Mouse (Mus musculus) frontal cortex, postnatal 10 days (tissue): ENCODE data around the gene Emsy.
A peak's percentile ranks its signal among the peaks of the same experiment; 100 is the strongest.

Experiments
- DNase-seq, 2 experiments: peaks; one replicate each; pipeline ENCODE4 v3.0.0; 2022; ENCODE audit warnings: low spot score in 2 of 2, mixed read lengths in 1 of 2

The Emsy gene

GRCm38 (mm10) chr7:98656531-98657221 lies at the start of gene Emsy:
Gene Emsy, minus strand, starts transcription at chr7:98656783.
- peak; percentile 94 to 96 for DNase-seq

DNA sequence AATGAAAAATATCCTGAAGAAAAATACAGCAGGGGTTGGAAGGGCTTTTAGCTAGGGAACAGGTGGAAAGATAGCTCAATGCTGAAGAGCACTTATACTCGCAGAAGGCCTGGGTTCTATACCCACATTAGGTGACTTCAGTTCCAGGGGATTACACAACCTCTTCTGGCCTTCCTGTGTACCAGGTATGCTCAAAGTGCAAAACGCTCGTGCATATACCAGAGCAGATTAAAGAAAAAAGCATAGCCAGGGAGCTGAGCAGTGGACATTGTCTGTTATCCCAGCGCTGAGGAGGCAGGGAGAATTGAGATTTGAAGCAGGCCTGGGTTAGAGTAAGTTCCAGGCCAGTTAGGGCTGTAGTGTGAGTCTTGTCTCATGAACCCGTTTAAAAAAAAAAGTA lies 47.7 kb upstream of the Emsy start:
- DNase-seq, result no peak

DNA sequence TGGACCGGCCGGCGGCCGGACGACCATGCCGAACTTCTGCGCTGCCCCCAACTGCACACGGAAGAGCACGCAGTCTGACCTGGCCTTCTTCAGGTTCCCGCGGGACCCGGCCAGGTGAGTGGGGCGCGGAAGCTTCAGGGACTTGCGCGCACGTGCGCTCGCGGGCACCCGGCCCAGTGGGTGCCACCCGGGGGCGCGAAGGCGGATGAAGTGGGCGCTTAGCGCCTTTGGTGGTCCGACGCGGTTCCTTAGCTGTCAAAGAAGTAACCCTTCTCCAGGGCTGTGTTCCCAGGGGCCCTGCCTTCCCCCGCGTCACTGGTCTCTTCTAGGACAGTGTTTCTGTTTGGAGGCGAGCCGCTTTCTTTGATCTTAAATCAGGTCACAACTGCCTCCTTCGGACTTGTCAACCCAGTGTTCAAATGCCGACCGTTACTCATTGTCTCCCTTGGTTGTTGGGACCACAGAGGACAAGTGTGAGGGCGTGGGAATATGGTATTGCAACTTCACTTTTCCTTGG lies 46.8 kb upstream of the Emsy start:
- DNase-seq, result peak; percentile 27 to 45

GRCm38 (mm10) chr7:98702283-98703240 lies 46.0 kb upstream of the Emsy start, which contains the start of gene Thap12:
Gene Thap12, plus strand, starts transcription at chr7:98703103.
- peak; percentile 99 for DNase-seq

GRCm38 (mm10) chr7:98701771-98702170 lies 45.2 kb upstream of the Emsy start:
- DNase-seq, result no peak

DNA sequence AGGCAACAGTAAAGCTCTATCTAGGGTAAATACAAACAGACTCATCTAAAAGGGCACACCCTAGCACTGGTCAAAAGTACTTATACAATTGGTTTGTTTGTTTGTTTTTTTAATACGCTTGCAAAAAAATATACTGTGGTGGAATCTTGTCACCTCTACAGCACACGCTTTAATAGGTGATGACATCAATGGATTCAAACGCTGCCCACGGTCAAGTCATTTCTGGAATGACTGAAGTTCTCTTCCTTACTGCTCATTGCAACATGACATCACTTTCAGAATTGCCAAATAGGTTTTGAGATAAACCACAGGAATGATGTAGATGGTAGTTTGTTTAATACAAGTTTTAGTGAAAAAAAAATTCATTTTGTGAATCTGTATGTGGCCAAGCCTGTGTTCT lies 42.0 kb upstream of the Emsy start:
- DNase-seq, result no peak

DNA sequence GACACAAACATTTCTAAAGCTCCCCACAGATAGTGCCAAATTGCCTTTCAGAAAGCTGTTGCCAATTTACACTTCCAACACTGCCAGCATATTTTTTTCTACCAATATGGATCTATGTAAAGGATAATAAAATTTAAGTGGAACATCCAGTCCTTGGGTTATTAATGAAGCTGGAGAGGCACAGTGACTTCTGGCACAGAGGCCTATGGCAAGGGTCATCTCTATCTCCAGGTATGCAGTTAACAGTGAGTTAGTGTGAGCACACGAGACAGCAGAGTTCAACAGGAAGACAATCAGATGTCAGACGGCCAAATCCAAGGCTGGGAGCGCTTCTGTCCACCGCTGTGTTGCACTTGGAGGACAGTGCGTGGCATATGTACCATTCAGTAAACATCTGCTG lies 41.5 kb upstream of the Emsy start:
- no peak for DNase-seq

GRCm38 (mm10) chr7:98697496-98697895 lies 40.9 kb upstream of the Emsy start:
- DNase-seq, result no peak

DNA sequence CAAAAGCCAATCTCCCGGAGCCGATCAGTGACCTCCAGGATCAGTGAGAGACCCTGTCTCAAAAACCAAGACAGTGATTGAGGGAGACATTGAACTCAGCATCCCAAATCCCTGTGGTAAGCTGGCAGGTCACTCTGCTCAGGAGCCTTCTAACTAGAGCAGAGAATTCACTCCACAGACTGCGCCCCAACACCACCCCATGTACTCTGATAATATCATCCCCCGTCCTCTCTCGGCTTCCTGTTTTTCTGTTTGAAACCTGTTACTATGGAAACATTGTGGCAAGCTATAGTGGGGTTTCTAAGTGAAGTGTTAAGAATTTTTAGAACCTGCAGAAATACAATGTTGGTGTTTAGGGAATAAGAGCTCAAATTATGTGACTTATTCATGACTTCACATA lies 37.5 kb upstream of the Emsy start:
- no peak for DNase-seq

GRCm38 (mm10) chr7:98692761-98693546 lies 36.4 kb upstream of the Emsy start:
- no peak for DNase-seq

- no peak for DNase-seq
Measured at GRCm38 (mm10) chr7:98690831-98691230, 34.2 kb upstream of the Emsy start.

- no peak for DNase-seq
Measured at GRCm38 (mm10) chr7:98690126-98690525, 33.5 kb upstream of the Emsy start.

GRCm38 (mm10) chr7:98685895-98686294 lies 29.3 kb upstream of the Emsy start:
- no peak for DNase-seq

DNA sequence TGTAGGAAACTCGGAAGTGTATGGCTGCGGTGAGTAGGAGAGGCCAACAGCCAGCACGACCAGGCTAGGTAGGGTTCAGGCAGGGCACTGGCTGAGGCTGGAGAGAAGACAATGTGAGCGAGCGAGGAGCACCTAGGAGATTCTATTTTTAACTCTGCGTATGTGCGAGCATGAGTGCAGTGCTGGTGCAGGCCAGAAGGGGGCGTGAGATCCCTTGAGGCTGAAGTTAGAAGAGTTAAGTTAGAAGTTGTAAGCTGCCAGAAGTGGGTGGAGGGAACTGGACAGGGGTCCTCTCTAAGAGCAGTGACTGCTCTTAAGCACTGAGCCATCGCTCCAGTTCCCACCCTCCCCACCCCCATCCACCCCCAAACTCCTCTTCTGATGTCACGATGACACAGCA lies 26.2 kb upstream of the Emsy start:
- DNase-seq, result no peak

GRCm38 (mm10) chr7:98680691-98681090 lies 24.1 kb upstream of the Emsy start:
- no peak for DNase-seq

- DNase-seq, result no peak
Measured at GRCm38 (mm10) chr7:98678441-98678840, 21.9 kb upstream of the Emsy start.

GRCm38 (mm10) chr7:98677511-98677910 lies 20.9 kb upstream of the Emsy start:
- DNase-seq, result no peak

GRCm38 (mm10) chr7:98674344-98674743 lies 17.8 kb upstream of the Emsy start:
- no peak for DNase-seq

- no peak for DNase-seq
Measured at GRCm38 (mm10) chr7:98672241-98672955, 15.8 kb upstream of the Emsy start.

DNA sequence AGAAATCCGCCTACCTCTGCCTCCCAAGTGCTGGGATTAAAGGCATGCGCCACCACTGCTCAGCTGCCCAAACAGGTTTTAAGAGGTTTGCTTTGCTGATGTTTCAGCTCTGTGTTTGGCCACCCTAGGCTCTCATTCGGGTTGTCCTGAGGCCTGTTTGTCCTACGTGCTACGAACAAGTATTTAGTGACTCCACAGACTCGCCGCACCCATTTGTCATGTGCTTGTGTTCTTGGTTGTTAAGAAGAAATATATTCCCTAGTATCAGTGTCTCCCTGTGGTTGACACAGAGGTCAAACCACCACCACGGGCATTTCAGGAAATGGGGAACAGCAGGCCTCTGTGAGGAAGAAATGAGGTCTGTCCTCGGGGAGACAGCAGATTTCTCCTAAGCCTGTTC lies 14.8 kb upstream of the Emsy start:
- DNase-seq, result no peak

DNA sequence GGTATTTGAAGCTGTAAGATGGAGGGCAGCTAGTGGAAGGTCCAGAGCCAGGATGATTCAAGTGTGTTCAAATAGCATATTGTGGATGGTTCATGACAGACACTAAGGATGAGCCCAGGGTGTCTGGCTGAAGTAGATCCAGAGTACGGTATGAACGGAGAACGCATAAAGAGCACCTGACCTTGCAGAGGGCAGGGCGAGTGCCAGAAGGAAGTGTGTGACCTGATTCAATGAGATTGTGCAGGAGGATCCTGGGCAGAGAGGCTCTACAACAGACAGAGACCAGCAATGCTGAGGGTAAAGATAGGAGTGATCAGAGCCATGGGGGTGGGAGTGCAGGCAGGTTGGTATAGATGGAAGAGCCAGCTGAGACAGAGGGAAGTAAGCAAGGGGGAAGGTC lies 14.2 kb upstream of the Emsy start:
- no peak for DNase-seq
